Mouse (Mus musculus): ENCODE data around the gene Fzd10.

GRCm38 (mm10) chr5:128589231-128589630, 11.4 kb upstream of the Fzd10 start:
- TF ChIP-seq CTCF (IDR thresholded peaks at IDR 0.05; ENCODE audit: control insufficient read depth, insufficient read depth, insufficient read length), result no peak
- TF ChIP-seq USF1 (IDR thresholded peaks at IDR 0.05; ENCODE audit: low read depth), result no peak
- TF ChIP-seq MYOG (IDR thresholded peaks at IDR 0.05; ENCODE audit: control insufficient read depth, extremely low read depth, insufficient read length), result no peak
- no peak for TF ChIP-seq MAX (IDR thresholded peaks at IDR 0.05)
